Mouse (Mus musculus) forebrain, embryonic 13.5 days (tissue): ENCODE measurements around the gene Vps72. TPM values are rescaled to one million over a fixed set of nuclear protein-coding genes. Genes with fewer than 3 reads are reported as not detected.

ENCODE experiments used
- ATAC-seq: fragments of 200-750 bp; cut with Nextera tagmentation; 2 replicates; pipeline ENCODE4 v1.8.0; 2017
- H3K27ac ChIP-seq: fragments of 300-500 bp; sonication (generic); 2 replicates; pipeline ENCODE4 v1.5.1; 2015; ENCODE audit warnings: inconsistent platforms, mild to moderate bottlenecking, moderate library complexity
- H3K27me3 ChIP-seq: fragments of 300-500 bp; sonication (generic); 2 replicates; pipeline ENCODE4 v1.6.1; 2015; ENCODE audit warnings: mild to moderate bottlenecking, inconsistent platforms
- H3K36me3 ChIP-seq: fragments of 300-500 bp; sonication (generic); 2 replicates; pipeline ENCODE4 v1.6.1; 2015; ENCODE audit warnings: mild to moderate bottlenecking, inconsistent platforms; ENCODE audit not compliant: poor library complexity, severe bottlenecking
- H3K4me1 ChIP-seq: fragments of 300-500 bp; sonication (generic); 2 replicates; pipeline ENCODE4 v1.6.1; 2015; ENCODE audit warnings: inconsistent platforms
- H3K4me2 ChIP-seq: fragments of 300-500 bp; sonication (generic); 2 replicates; pipeline ENCODE4 v1.6.1; 2015; ENCODE audit warnings: inconsistent platforms, mild to moderate bottlenecking, moderate library complexity
- H3K4me3 ChIP-seq: fragments of 300-500 bp; sonication (generic); 2 replicates; pipeline ENCODE4 v1.5.1; 2015; ENCODE audit warnings: mild to moderate bottlenecking, inconsistent platforms
- H3K9ac ChIP-seq: fragments of 300-500 bp; sonication (generic); 2 replicates; pipeline ENCODE4 v1.6.1; 2015; ENCODE audit warnings: mild to moderate bottlenecking, inconsistent platforms
- H3K9me3 ChIP-seq: fragments of 300-500 bp; sonication (generic); replicated peaks from 2 replicates; pipeline ENCODE4 v1.6.1; 2016; ENCODE audit warnings: inconsistent platforms
- WGBS: fragments of 180-500 bp; shearing (Covaris S2); methylation state at CpG from one replicate; pipeline ENCODE4 v1.1.7; 2015; 5-methylcytosine and 5-hydroxymethylcytosine counted together
- polyA plus RNA-seq: library from polyadenylated mRNA; unstranded; fragments of >200 nt; fragmentation: Nextera tagmentation; extraction: Ambion mirVana; gene quantifications from 2 replicates; pipeline ENCODE4 v1.2.1, GENCODE M21; 2015

Gene Vps72
- polyA plus RNA-seq, result 266 and 271 TPM in 2 replicates

DNA sequence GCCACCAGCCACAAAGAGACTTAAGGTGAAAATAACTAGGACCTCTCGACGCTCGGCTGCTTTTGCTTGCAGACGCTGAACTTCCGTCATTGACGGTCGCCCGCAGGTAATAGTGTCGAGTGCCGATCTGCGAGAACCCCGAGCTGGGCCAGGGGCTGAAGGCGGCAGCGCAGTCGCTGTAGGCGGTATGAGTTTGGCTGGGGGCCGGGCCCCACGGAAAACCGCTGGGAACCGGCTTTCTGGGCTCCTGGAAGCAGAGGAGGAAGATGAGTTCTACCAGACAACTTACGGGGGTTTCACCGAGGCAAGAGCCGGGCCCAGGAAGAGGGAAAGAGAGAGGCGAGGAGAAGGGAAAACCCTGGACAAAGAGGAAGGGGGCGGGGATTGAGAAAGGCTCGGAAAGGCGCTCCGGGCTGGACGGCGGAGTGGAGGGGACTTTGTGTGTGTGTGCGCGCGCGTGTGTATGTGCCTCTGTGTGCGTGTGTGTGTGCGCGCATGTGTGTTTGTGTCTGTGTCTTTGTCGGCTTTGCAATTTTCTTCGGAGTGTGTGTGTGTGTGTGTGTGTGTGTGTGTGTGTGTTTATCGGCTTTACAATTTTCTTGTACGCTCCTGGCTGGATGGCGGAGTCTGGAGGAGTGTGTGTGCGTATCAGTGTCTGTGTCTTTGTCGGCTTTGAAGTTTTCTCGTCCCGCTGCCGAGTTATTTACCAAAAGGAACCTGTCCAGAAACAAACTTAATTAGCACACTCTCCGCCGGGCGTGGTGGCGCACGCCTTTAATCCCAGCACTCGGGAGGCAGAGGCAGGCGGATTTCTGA, at the start of gene Vps72:
Gene Vps72, plus strand, starts transcription at position 112 of the 816 bp plus-strand sequence.
- H3K27ac ChIP-seq, result peak within 1 kb of the TSS; percentile 98
- no peaks in the 10 kb centered on the region for H3K9me3 ChIP-seq
- H3K4me1 ChIP-seq, result peaks cover 9% of the 10 kb centered on the region
- under 1% methylated on average over 54 of the region's 54 CpGs for WGBS
- H3K27me3 ChIP-seq, result no peaks in the 10 kb centered on the region
- peak within 1 kb of the TSS; percentile 79 for H3K4me3 ChIP-seq
- H3K9ac ChIP-seq, result peak within 1 kb of the TSS; percentile 84
- H3K4me2 ChIP-seq, result peak within 1 kb of the TSS; percentile 55
- peaks cover 17% of the 10 kb centered on the region for H3K36me3 ChIP-seq
- peak; percentile 73 for ATAC-seq

GRCm38 (mm10) chr3:95063741-95064140, 47.1 kb upstream of the Vps72 start:
- H3K36me3 ChIP-seq, result peaks cover 98% of the 10 kb centered on the region
- no peaks in the 10 kb centered on the region for H3K9me3 ChIP-seq
- no peaks in the 10 kb centered on the region for H3K4me1 ChIP-seq
- no peak overlapping the region for H3K27ac ChIP-seq
- no peak overlapping the region for H3K4me3 ChIP-seq
- ATAC-seq, result no peak
- whole genome bisulfite sequencing, result 95% methylated on average over 4 of the region's 4 CpGs
- no peak overlapping the region for H3K9ac ChIP-seq
- H3K27me3 ChIP-seq, result no peaks in the 10 kb centered on the region
- H3K4me2 ChIP-seq, result no peak overlapping the region

GRCm38 (mm10) chr3:95065553-95065952, 45.3 kb upstream of the Vps72 start:
- Histone ChIP-seq H3K36me3 (peaks cover 97% of the 10 kb centered on the region), H3K9ac (no peak overlapping the region), H3K27ac (no peak overlapping the region), H3K4me1 (no peaks in the 10 kb centered on the region), H3K27me3 (no peaks in the 10 kb centered on the region), H3K4me3 (no peak overlapping the region), H3K4me2 (no peak overlapping the region), H3K9me3 (no peaks in the 10 kb centered on the region)
- 80% methylated on average over 1 of the region's 1 CpGs for WGBS
- no peak for ATAC-seq

DNA sequence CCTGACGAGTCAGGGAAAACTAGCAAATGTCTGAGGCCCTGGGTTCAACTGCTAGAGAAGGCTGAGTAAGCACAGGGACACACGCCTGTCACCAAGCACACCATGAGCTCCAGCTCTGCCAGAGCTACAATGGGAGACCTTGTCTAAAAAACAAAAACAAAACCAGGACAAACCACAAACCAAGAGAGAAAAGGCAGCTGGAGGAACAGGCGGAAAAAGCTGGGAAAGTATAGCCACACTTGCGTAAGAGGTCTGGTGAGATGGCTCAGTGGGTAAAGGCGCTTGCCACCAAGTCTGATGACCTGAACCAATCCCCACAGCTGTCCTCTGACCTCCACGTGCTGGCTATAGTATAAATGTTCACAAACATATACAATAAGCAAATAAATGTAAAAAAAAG, 44.7 kb upstream of the Vps72 start:
- Histone ChIP-seq H3K9me3 (no peaks in the 10 kb centered on the region), H3K4me3 (no peak overlapping the region), H3K36me3 (peaks cover 97% of the 10 kb centered on the region), H3K27ac (no peak overlapping the region), H3K9ac (no peak overlapping the region), H3K27me3 (no peaks in the 10 kb centered on the region), H3K4me2 (no peak overlapping the region), H3K4me1 (no peaks in the 10 kb centered on the region)
- no peak for ATAC-seq
- 85% methylated on average over 6 of the region's 6 CpGs for WGBS

- Histone ChIP-seq H3K27me3 (no peaks in the 10 kb centered on the region), H3K27ac (no peak overlapping the region), H3K9ac (no peak overlapping the region), H3K36me3 (peaks cover 97% of the 10 kb centered on the region), H3K9me3 (no peaks in the 10 kb centered on the region), H3K4me3 (no peak overlapping the region), H3K4me2 (no peak overlapping the region), H3K4me1 (no peaks in the 10 kb centered on the region)
- WGBS, result 93% methylated on average over 11 of the region's 11 CpGs
- ATAC-seq, result no peak
Measured at GRCm38 (mm10) chr3:95066570-95066969, 44.3 kb upstream of the Vps72 start.

GRCm38 (mm10) chr3:95071606-95072005, 39.2 kb upstream of the Vps72 start:
- no peak overlapping the region for H3K4me3 ChIP-seq
- no peak for ATAC-seq
- peaks cover 86% of the 10 kb centered on the region for H3K36me3 ChIP-seq
- no peak overlapping the region for H3K27ac ChIP-seq
- no peaks in the 10 kb centered on the region for H3K27me3 ChIP-seq
- H3K4me1 ChIP-seq, result no peaks in the 10 kb centered on the region
- H3K4me2 ChIP-seq, result no peak overlapping the region
- no peak overlapping the region for H3K9ac ChIP-seq
- WGBS, result 98% methylated on average over 2 of the region's 2 CpGs
- no peaks in the 10 kb centered on the region for H3K9me3 ChIP-seq

- no peaks in the 10 kb centered on the region for H3K27me3 ChIP-seq
- peaks cover 6% of the 10 kb centered on the region; the same call in 1 of the 2 replicates for H3K36me3 ChIP-seq
- no peak overlapping the region for H3K27ac ChIP-seq
- H3K4me1 ChIP-seq, result no peaks in the 10 kb centered on the region
- no peak overlapping the region for H3K4me3 ChIP-seq
- 96% methylated on average over 1 of the region's 1 CpGs for WGBS
- no peak for ATAC-seq
- H3K9ac ChIP-seq, result no peak overlapping the region
- H3K4me2 ChIP-seq, result no peak overlapping the region
- no peaks in the 10 kb centered on the region for H3K9me3 ChIP-seq
Measured at GRCm38 (mm10) chr3:95088071-95088470, 22.8 kb upstream of the Vps72 start.

DNA sequence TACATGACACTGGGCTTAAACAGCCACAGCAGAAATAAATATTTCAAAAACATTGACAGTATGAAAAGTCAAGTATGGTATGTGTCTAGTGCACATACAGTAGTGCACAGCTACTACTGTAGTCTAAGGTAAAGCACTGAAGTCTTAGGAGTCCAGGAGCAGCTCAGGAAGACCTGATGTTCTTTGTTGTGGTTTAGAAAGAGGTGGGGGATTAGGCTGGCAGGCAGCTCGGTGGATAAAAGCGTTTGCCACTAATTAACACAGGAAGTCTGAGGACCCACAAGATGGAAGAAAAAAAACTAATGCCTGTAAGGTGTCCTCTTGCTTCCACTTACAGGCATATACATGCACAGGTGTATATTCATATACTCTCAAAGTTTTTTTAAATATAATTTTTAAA, 10.0 kb upstream of the Vps72 start:
- no peaks in the 10 kb centered on the region for H3K27me3 ChIP-seq
- no peak for ATAC-seq
- WGBS, result 4% methylated on average over 2 of the region's 2 CpGs

DNA sequence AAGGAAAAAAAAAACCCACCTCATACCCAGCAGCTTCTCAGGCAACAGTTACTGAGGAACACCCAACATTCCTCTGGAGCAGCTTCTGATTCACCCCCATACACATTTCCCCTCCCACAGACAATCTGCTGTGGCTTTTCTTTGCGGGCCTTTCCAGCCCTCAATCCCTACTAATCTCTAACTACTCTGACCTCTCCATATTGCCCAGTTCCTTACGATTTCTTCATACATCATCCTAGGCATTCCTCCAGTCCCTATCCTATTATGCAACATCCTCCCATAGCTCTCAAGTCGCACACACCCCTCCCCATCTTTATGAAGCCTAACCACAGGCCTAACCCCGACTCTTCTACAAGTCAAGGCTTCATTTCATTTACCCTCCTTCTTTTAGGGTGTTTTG, 5.7 kb upstream of the Vps72 start:
- H3K36me3 ChIP-seq, result 0 out of 2 replicates have a peak, but pooled peaks cover 11% of the 10 kb centered on the region
- peak overlapping the region; percentile 100 for H3K4me3 ChIP-seq
- no peaks in the 10 kb centered on the region for H3K9me3 ChIP-seq
- peaks cover 20% of the 10 kb centered on the region for H3K4me1 ChIP-seq
- no peak overlapping the region for H3K27ac ChIP-seq
- 83% methylated on average over 4 of the region's 4 CpGs for WGBS
- no peaks in the 10 kb centered on the region for H3K27me3 ChIP-seq
- peak overlapping the region; percentile 94 for H3K9ac ChIP-seq
- no peak for ATAC-seq
- peak overlapping the region; percentile 85 for H3K4me2 ChIP-seq

More for the DNA sequence above, 10.0 kb upstream of the Vps72 start:
- Histone ChIP-seq H3K27ac (no peak overlapping the region), H3K4me3 (no peak overlapping the region), H3K4me2 (no peak overlapping the region), H3K9me3 (no peaks in the 10 kb centered on the region), H3K4me1 (peaks cover 20% of the 10 kb centered on the region), H3K9ac (no peak overlapping the region), H3K36me3 (peaks cover 24% of the 10 kb centered on the region)

DNA sequence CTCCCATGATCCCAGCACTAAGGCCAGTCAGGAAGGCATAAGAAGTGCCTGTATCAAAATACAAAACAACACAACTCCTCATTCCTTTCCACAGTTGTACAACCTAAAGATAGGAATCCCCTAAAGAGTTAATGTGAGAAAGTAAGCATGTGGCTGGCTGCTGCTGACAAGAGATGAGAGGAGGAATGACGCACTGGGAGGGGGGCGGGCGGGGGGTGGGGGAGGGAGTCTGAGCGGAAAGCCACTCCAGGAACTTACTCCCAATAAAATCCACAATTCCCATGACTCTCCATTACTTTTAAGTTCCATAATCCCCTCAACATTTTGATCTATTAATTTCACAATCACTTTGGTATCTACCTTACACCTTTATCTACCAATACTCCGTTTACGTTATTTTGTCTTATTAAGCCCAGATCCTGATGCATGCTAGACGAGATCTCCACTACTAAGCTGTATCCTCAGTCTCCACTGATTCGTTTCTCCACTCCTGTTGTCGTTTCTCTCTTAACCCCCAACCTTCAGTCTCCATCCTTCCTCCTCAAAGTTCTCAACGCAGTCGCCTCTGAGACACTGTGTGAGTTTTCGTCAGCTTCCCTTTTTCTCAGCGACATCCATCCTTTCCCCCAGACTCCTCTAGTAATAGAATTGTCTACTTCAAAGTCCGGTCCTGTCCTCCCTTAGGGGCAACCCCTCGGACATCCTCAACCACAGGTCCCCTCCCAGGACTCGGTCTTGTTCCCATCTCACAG, 5.1 kb upstream of the Vps72 start:
- H3K9me3 ChIP-seq, result no peaks in the 10 kb centered on the region
- H3K27ac ChIP-seq, result peak overlapping the region; percentile 82
- H3K4me3 ChIP-seq, result peak overlapping the region; percentile 100
- H3K9ac ChIP-seq, result peak overlapping the region; percentile 94
- H3K27me3 ChIP-seq, result no peaks in the 10 kb centered on the region
- 0 out of 2 replicates have a peak, but pooled peaks cover 11% of the 10 kb centered on the region for H3K36me3 ChIP-seq
- WGBS, result under 1% methylated on average over 16 of the region's 16 CpGs
- no peak for ATAC-seq
- H3K4me2 ChIP-seq, result peak overlapping the region; percentile 85
- H3K4me1 ChIP-seq, result peaks cover 20% of the 10 kb centered on the region

GRCm38 (mm10) chr3:95106338-95107117, 4.3 kb upstream of the Vps72 start, which contains the start of gene Pip5k1a:
Gene Pip5k1a, minus strand, starts transcription at chr3:95106930.
- Histone ChIP-seq H3K4me1 (peaks cover 17% of the 10 kb centered on the region), H3K4me2 (peak within 1 kb of the TSS; percentile 85), H3K27me3 (no peaks in the 10 kb centered on the region), H3K9me3 (no peaks in the 10 kb centered on the region), H3K9ac (peak within 1 kb of the TSS; percentile 94), H3K4me3 (peak within 1 kb of the TSS; percentile 100), H3K36me3 (0 out of 2 replicates have a peak, but pooled peaks cover 7% of the 10 kb centered on the region), H3K27ac (peak within 1 kb of the TSS; percentile 82)
- ATAC-seq, result peak; percentile 92
- under 1% methylated on average over 51 of the region's 51 CpGs for WGBS
